Mouse (Mus musculus) bone marrow, adult 2 months (tissue): ENCODE measurements around the gene Grm5.

ENCODE experiments used
- CTCF ChIP-seq: fragments of 200-500 bp; IDR thresholded peaks from 2 replicates; pipeline ENCODE4 v1.5.1; 2011; ENCODE audit warnings: low read length, control low read depth; ENCODE audit not compliant: control insufficient read depth, insufficient read depth
- POLR2A ChIP-seq: fragments of 200-500 bp; IDR thresholded peaks from 2 replicates; pipeline ENCODE4 v1.6.1; 2011; ENCODE audit warnings: low read depth, mild to moderate bottlenecking, control low read depth, low read length, borderline replicate concordance; ENCODE audit not compliant: control insufficient read depth

DNA sequence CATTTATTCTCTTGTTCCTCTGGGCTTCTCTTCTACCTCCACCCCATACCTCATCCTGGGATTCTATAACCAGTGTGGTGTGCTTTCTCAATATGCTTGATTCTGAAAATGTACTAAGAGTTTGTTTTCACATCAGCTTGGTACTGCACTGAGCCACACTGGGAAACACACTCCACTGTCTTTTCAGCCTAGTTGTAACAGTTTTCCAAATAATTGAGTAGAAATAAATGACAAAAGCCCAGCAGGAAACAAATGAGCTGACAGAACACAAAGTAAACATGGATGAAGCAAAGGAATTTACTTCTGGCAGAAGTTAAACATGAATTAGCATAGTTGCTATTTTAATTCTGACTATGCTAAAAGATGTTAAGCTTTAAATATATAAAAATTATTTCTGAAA lies 262.1 kb downstream of the Grm5 start:
- TF ChIP-seq CTCF, result no peak
- no peak for TF ChIP-seq POLR2A
